Mouse (Mus musculus) spleen, adult 18-20 months (tissue): Measurements from ENCODE around the gene Nxf1.

ENCODE experiments used
- DNase-seq, 2 experiments: peaks; one replicate each; pipeline ENCODE4 v3.0.0; 2022; ENCODE audit warnings: mixed read lengths in 2 of 2

Nxf1 gene

GRCm38 (mm10) chr19:8819596-8820423 is 62.9 kb downstream of the Nxf1 start, which contains the start of gene Hnrnpul2:
Gene Hnrnpul2 (plus strand): TSS chr19:8820010.
- DNase-seq = peak; percentile 92 to 98
